Mouse (Mus musculus): Measurements from ENCODE around the gene Ccm2.

DNA sequence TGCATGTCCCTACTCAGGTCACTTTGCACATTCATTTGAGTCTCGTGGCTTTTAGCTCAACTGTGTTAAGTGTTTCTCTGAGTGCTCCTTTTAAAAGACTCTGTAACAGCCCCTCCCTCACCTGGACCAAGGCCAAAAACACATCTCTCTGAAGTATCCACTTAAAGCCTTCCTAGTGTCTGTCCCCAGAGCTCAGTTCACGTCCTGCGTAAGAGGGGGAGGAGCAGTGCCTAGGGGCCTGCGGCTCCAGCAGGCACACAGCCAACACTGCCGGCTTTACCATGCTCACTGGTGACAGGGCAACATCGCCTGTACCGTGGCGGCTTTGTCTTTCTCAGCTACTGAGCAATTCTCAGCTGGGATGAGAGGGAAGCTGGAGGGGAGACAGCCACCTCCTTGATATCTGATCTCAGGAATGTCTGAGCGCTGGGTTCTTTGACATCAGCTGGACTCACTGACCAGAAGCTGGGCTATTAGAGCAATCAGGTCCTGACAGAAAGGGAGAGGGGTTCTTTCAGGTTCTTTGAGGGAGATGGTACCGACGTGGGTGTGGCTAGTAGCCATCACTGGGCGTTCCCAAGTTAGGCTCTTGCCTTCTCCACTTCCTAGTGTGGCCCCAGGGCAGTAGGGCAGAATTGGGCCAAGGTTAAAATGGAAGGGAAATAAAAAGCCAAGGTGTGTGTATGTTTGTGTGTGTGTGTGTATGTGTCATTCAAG lies 57.4 kb downstream of the Ccm2 start:
- TF ChIP-seq POLR2A (IDR thresholded peaks at IDR 0.05; ENCODE audit: extremely low read depth, insufficient read depth, low read length) (no peak), CTCF (IDR thresholded peaks at IDR 0.05; ENCODE audit: low read depth, low read length) (no peak)
